Mouse (Mus musculus) C2C12 (cell line): Measurements from ENCODE around the gene Tbc1d8.

Experiments
- CEBPB ChIP-seq: IDR thresholded peaks from one replicate; pipeline ENCODE4 v1.6.1; 2011; ENCODE audit warnings: low read depth, mild to moderate bottlenecking, control low read depth, moderate library complexity
- CTCF ChIP-seq: IDR thresholded peaks from one replicate; pipeline ENCODE4 v1.5.1; 2011; ENCODE audit not compliant: control insufficient read depth, insufficient read depth, insufficient read length
- MAX ChIP-seq: IDR thresholded peaks from one replicate; pipeline ENCODE4 v1.6.1; 2011; ENCODE audit warnings: mild to moderate bottlenecking, control low read depth
- MYOD1 ChIP-seq: IDR thresholded peaks from one replicate; pipeline ENCODE4 v1.6.1; 2011; ENCODE audit warnings: low read depth; ENCODE audit not compliant: control insufficient read depth, insufficient read length
- MYOG ChIP-seq: IDR thresholded peaks from one replicate; pipeline ENCODE4 v1.6.1; 2011; ENCODE audit not compliant: control insufficient read depth, insufficient read length; ENCODE audit errors: extremely low read depth
- USF1 ChIP-seq: IDR thresholded peaks from one replicate; pipeline ENCODE4 v1.6.1; 2011; ENCODE audit warnings: low read depth, mild to moderate bottlenecking, control low read depth, moderate library complexity

- TF ChIP-seq CTCF (no peak), MYOD1 (no peak), MAX (no peak), USF1 (no peak), MYOG (no peak), CEBPB (no peak)
These were observed 71.4 kb downstream of the Tbc1d8 start for GRCm38 (mm10) chr1:39407108-39407507.
